Mouse (Mus musculus) liver, postnatal 0 days (tissue): ENCODE measurements around the gene Pakap. TPM values are rescaled to one million over a fixed set of nuclear protein-coding genes. Genes with fewer than 3 reads are reported as not detected.
A peak's percentile ranks its signal among the peaks of the same experiment; 100 is the strongest.

ENCODE experiments used
- ATAC-seq: fragments of 200-750 bp; cut with Nextera tagmentation; 2 replicates; pipeline ENCODE4 v1.8.0; 2017; ENCODE audit warnings: mild to moderate bottlenecking, moderate library complexity
- DNase-seq: peaks from one replicate; pipeline ENCODE4 v3.0.0-alpha.2; 2016
- H3K27ac ChIP-seq: fragments of 300-500 bp; sonication (generic); 2 replicates; pipeline ENCODE4 v1.5.1; 2014; ENCODE audit warnings: antibody characterized with exemption, moderate library complexity, mild to moderate bottlenecking, low read depth
- H3K27me3 ChIP-seq: fragments of 300-500 bp; sonication (generic); 2 replicates; pipeline ENCODE4 v1.6.1; 2014; ENCODE audit warnings: low read length, control low read depth, mixed read lengths; ENCODE audit not compliant: insufficient read depth
- H3K36me3 ChIP-seq: fragments of 300-500 bp; sonication (generic); replicated peaks from 2 replicates; pipeline ENCODE4 v1.6.1; 2014; ENCODE audit warnings: mild to moderate bottlenecking, control low read depth, low read length, moderate library complexity, mixed read lengths; ENCODE audit not compliant: insufficient read depth
- H3K4me1 ChIP-seq: fragments of 300-500 bp; sonication (generic); 2 replicates; pipeline ENCODE4 v1.6.1; 2014; ENCODE audit warnings: antibody characterized with exemption, mild to moderate bottlenecking, control low read depth; ENCODE audit not compliant: insufficient read depth
- H3K4me2 ChIP-seq: fragments of 300-500 bp; sonication (generic); 2 replicates; pipeline ENCODE4 v1.6.1; 2014; ENCODE audit warnings: low read depth, mild to moderate bottlenecking, low read length, moderate library complexity, mixed read lengths
- H3K4me3 ChIP-seq: fragments of 300-500 bp; sonication (generic); 2 replicates; pipeline ENCODE4 v1.5.1; 2014; ENCODE audit warnings: low read depth, low read length
- H3K9ac ChIP-seq: fragments of 300-500 bp; sonication (generic); replicated peaks from 2 replicates; pipeline ENCODE4 v1.6.1; 2014; ENCODE audit warnings: mild to moderate bottlenecking, moderate library complexity
- H3K9me3 ChIP-seq: fragments of 300-500 bp; sonication (generic); 2 replicates; pipeline ENCODE4 v1.6.1; 2016; ENCODE audit warnings: mild to moderate bottlenecking, control low read depth, low read length, mixed read lengths
- CTCF ChIP-seq: sonication (generic); IDR thresholded peaks from 2 replicates; pipeline ENCODE4 v1.5.1; 2016; ENCODE audit warnings: antibody characterized with exemption, low read depth
- EP300 ChIP-seq: IDR thresholded peaks from 2 replicates; pipeline ENCODE4 v1.6.1; 2016; ENCODE audit warnings: antibody characterized with exemption, low read depth, mild to moderate bottlenecking
- WGBS: fragments of 180-500 bp; shearing (Covaris S2); extraction: QIAGEN DNeasy Blood & Tissue Kit; methylation state at CpG from one replicate; pipeline ENCODE4 v1.1.7; 2014; ENCODE audit not compliant: insufficient replicate concordance; 5-methylcytosine and 5-hydroxymethylcytosine counted together
- polyA plus RNA-seq: library from polyadenylated mRNA; unstranded; fragments of >200 nt; fragmentation: Nextera tagmentation; extraction: Ambion mirVana; gene quantifications from 2 replicates; pipeline ENCODE4 v1.2.1, GENCODE M21; 2015

Gene Pakap
- polyA plus RNA-seq, 1 experiment from 2014 or later, result 0.79 TPM

DNA sequence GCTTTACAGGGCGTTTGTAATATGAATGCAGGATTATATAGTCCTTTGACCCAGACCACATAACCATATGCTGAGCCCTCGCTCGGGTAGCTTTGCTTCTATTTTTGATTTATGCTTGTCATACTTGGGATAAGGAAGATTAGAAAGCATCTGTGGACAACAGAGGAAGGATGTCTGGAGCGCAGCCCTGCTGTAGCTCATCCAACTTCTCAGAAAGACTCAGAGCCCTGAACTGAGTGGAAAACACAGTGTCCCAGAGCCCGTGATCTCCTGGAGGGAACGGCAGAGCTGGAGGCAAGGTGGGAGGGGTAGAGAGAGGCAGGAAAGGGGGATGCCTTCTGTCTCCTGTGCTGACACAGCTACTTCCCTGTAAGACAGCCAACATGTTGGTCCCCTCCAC, 33.7 kb upstream of the Pakap start:
- TF ChIP-seq CTCF, result no peak
- DNase-seq, result no peak

DNA sequence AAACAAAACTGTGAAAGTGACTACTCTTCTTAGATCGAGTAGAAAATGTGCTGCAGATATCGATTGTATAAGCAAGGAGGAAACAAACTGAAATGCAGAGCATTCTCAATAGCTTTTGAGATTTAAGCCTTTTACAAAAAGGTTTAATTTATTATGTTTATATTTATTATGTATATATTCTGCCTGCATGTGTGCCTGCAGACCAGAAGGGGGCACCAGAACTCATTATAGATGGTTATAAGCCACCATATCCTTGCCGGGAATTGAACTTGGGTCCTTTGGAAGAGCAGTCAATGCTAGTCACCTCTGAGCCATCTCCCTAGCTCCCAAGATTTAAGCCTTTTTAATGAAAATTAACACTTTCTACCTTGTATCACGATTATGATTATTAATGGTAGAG, 32.9 kb upstream of the Pakap start:
- no peak for ATAC-seq
- no peak overlapping the region for H3K4me2 ChIP-seq
- no peaks in the 10 kb centered on the region for H3K9me3 ChIP-seq
- no peak for DNase-seq
- H3K36me3 ChIP-seq, result no peaks in the 10 kb centered on the region
- no peak overlapping the region for H3K4me3 ChIP-seq
- H3K27ac ChIP-seq, result no peak overlapping the region
- no peaks in the 10 kb centered on the region for H3K27me3 ChIP-seq
- H3K9ac ChIP-seq, result no peak overlapping the region
- 79% methylated on average over 4 of the region's 4 CpGs for WGBS
- peaks cover 3% of the 10 kb centered on the region; the same call in 1 of the 2 replicates for H3K4me1 ChIP-seq
- TF ChIP-seq EP300 (no peak), CTCF (0 out of 2 replicates have a peak, but pooled peaks have one; percentile 16)

More for the DNA sequence above, 33.7 kb upstream of the Pakap start:
- no peak overlapping the region for H3K9ac ChIP-seq
- no peak for ATAC-seq
- H3K36me3 ChIP-seq, result no peaks in the 10 kb centered on the region
- no peaks in the 10 kb centered on the region for H3K9me3 ChIP-seq
- H3K27ac ChIP-seq, result no peak overlapping the region
- 60% methylated on average over 6 of the region's 6 CpGs for WGBS
- peaks cover 3% of the 10 kb centered on the region; the same call in 1 of the 2 replicates for H3K4me1 ChIP-seq
- no peak overlapping the region for H3K4me3 ChIP-seq
- H3K4me2 ChIP-seq, result no peak overlapping the region
- no peaks in the 10 kb centered on the region for H3K27me3 ChIP-seq

DNA sequence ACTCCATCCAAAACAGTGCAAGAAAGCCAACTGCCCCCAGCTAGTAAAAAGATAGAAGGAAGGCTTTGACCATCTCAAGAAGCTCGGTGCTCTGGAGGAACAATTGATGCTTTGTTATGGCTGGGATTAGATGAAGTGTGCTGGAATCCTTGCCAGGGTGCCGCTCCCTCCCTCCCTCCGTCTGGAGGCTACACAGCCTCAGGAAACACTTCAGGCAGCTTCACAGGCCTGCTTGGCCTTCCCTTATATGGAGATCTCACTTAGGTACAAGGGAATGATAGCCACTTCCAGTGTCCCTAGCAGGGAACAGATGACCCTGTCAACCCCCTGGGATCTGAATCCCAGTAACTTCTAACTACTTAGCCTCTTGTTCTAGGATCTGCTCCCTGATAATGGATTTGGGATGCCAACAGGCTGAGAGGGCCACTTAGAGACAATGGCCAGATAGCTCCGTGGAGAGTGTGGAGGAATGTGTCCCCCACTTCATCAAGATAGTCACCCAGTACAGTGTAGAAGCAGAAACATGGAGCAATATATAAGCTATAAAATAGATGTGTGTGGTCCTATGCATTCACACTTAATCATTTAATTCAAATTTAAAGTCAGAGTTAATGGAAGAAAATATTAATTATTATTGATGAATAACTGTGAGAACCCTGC, 29.8 kb upstream of the Pakap start:
- Histone ChIP-seq H3K27me3 (no peaks in the 10 kb centered on the region), H3K4me1 (no peaks in the 10 kb centered on the region), H3K9ac (no peak overlapping the region), H3K9me3 (no peaks in the 10 kb centered on the region), H3K27ac (no peak overlapping the region), H3K36me3 (no peaks in the 10 kb centered on the region), H3K4me2 (no peak overlapping the region), H3K4me3 (no peak overlapping the region)
- WGBS, result 34% methylated on average over 4 of the region's 4 CpGs
- TF ChIP-seq EP300, result no peak
- TF ChIP-seq CTCF, result no peak
- no peak for DNase-seq
- no peak for ATAC-seq

DNA sequence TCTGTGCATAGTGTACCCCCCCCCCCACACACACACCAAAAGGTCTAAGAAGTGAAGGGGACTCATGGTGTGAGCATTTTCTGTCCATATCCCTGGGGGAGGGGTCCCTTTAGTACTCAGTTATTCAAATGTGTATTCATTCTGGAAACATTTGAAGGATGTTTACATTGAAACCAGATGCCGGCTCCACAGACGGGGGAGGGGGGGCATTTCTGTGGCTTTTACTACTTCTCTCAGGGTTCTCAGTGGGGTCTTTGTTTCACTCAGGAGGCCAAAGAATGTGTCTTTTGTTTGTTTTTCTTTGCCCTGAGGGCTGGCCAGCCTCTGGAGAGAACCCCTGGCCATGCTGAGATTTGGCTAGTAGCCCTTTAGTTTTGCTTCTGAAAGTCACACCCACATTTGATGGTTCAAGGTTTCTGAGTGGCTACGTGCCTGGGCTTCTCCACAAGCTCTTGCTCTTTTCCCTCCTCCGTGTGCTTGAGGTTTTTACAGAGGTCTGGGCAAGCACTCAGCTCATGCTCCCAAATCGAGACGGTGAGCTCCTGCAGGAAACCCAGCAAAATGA, 24.2 kb upstream of the Pakap start:
- 0 out of 2 replicates have a peak overlapping the region, but pooled peaks have one; percentile 15 for H3K4me2 ChIP-seq
- no peak for ATAC-seq
- H3K27me3 ChIP-seq, result no peaks in the 10 kb centered on the region
- no peak overlapping the region for H3K9ac ChIP-seq
- H3K4me1 ChIP-seq, result no peaks in the 10 kb centered on the region
- 15% methylated on average over 6 of the region's 6 CpGs for WGBS
- no peak for DNase-seq
- no peak overlapping the region for H3K4me3 ChIP-seq
- no peaks in the 10 kb centered on the region for H3K9me3 ChIP-seq
- TF ChIP-seq EP300 (no peak), CTCF (no peak)
- no peak overlapping the region for H3K27ac ChIP-seq
- H3K36me3 ChIP-seq, result no peaks in the 10 kb centered on the region

DNA sequence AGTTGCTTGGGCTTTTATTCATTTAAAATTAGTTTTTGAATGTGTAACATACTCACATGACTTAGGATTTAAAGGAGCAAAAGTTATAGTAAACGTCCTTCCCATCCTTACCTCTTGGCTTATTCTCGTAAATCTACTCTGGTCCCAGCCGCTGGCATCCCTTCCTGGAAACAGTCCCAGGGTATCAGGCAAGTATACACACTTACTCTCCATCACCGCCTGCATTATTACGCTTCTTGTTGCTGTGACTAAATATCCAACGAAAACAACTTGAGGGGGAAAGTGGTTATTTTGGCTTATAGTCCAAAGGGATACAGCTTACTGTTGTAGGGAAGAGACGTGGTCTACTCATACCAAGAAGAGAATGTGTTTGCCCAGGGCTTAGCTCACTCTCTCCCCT, 20.2 kb upstream of the Pakap start:
- no peak overlapping the region for H3K4me2 ChIP-seq
- no peaks in the 10 kb centered on the region for H3K36me3 ChIP-seq
- WGBS, result 73% methylated on average over 7 of the region's 7 CpGs
- no peak overlapping the region for H3K9ac ChIP-seq
- H3K27me3 ChIP-seq, result no peaks in the 10 kb centered on the region
- ATAC-seq (no peak), DNase-seq (no peak)
- H3K4me3 ChIP-seq, result no peak overlapping the region
- H3K27ac ChIP-seq, result no peak overlapping the region
- H3K9me3 ChIP-seq, result no peaks in the 10 kb centered on the region
- TF ChIP-seq EP300, result no peak
- no peak for TF ChIP-seq CTCF
- no peaks in the 10 kb centered on the region for H3K4me1 ChIP-seq

DNA sequence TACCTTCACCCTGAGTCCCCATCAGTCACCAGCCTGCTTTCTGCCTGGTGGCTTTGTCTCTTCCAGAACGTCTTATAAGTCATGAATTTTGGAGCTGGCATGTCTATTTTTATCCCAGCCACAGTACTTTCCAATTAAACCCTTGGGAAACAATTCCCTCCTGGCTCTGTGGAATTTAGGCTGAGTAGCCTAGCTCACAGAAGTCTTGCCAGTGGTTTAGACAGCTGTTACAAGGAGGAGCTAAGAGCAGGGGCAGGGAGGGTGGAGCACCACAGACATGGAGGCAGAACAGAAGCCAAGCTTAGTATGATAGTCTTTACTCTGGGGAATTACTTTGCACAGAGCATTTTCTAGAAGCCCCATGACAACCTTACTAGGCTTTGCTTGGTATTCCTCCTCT, 17.8 kb upstream of the Pakap start:
- no peaks in the 10 kb centered on the region for H3K4me1 ChIP-seq
- H3K36me3 ChIP-seq, result no peaks in the 10 kb centered on the region
- TF ChIP-seq EP300 (no peak), CTCF (no peak)
- ATAC-seq, result no peak
- no peaks in the 10 kb centered on the region for H3K27me3 ChIP-seq
- 31% methylated on average over 1 of the region's 1 CpGs for WGBS
- no peak overlapping the region for H3K27ac ChIP-seq
- H3K4me3 ChIP-seq, result no peak overlapping the region
- H3K9me3 ChIP-seq, result no peaks in the 10 kb centered on the region
- no peak overlapping the region for H3K9ac ChIP-seq
- no peak for DNase-seq
- no peak overlapping the region for H3K4me2 ChIP-seq
